Mouse (Mus musculus): ENCODE results near the gene Col5a3. TPM values are rescaled to one million over a fixed set of nuclear protein-coding genes. Genes with fewer than 3 reads are reported as not detected.

Gene Col5a3
- total and polyA plus RNA-seq, 2 experiments: 0.83 to 6.4 TPM

GRCm38 (mm10) chr9:20785055-20785454 is 29.8 kb downstream of the Col5a3 start:
- Histone ChIP-seq H3K79me2 (ENCODE audit: control insufficient read depth, insufficient read depth, low read length) (no peaks in the 10 kb centered on the region), H3K27me3 (ENCODE audit: control insufficient read depth, insufficient read depth, low read length) (no peaks in the 10 kb centered on the region), H3K4me1 (ENCODE audit: control insufficient read depth, insufficient read depth, low read length) (peaks cover 20% of the 10 kb centered on the region), H3K9ac (ENCODE audit: low read depth, low read length) (no peak overlapping the region), H3K36me3 (ENCODE audit: control insufficient read depth, insufficient read depth, low read length) (no peaks in the 10 kb centered on the region; the same call in 1 of the 2 replicates), H3K4me3 (ENCODE audit: insufficient read depth, low read depth, low read length) (no peak overlapping the region), H3K27ac (replicated peaks; ENCODE audit: insufficient read depth, low read depth, low read length) (no peak overlapping the region)
- TF ChIP-seq CTCF (IDR thresholded peaks at IDR 0.05; ENCODE audit: low read depth, low read length): no peak
- no peak for DNase-seq (ENCODE audit: extremely low read depth, low read depth, low spot score)
- 87% methylated on average over 6 of the region's 6 CpGs for whole genome bisulfite sequencing

GRCm38 (mm10) chr9:20781286-20781685 is 33.6 kb downstream of the Col5a3 start:
- no peaks in the 10 kb centered on the region for H3K27me3 ChIP-seq (ENCODE audit: control insufficient read depth, insufficient read depth, low read length)
- peak; percentile 98 for DNase-seq (ENCODE audit: extremely low read depth, low read depth, low spot score)
- no peaks in the 10 kb centered on the region for H3K79me2 ChIP-seq (ENCODE audit: control insufficient read depth, insufficient read depth, low read length)
- H3K9ac ChIP-seq (ENCODE audit: low read depth, low read length): no peak overlapping the region
- no peak overlapping the region for H3K4me3 ChIP-seq (ENCODE audit: insufficient read depth, low read depth, low read length)
- H3K36me3 ChIP-seq (ENCODE audit: control insufficient read depth, insufficient read depth, low read length): no peaks in the 10 kb centered on the region; the same call in 1 of the 2 replicates
- 26% methylated on average over 3 of the region's 3 CpGs for WGBS
- TF ChIP-seq POLR2A (IDR thresholded peaks at IDR 0.05; ENCODE audit: extremely low read depth, insufficient read depth, low read length) (no peak), CTCF (IDR thresholded peaks at IDR 0.05; ENCODE audit: low read depth, low read length) (no peak)
- H3K27ac ChIP-seq (replicated peaks; ENCODE audit: insufficient read depth, low read depth, low read length): peak overlapping the region; percentile 85
- H3K4me1 ChIP-seq (ENCODE audit: control insufficient read depth, insufficient read depth, low read length): peaks cover 17% of the 10 kb centered on the region

- Histone ChIP-seq H3K27ac (replicated peaks; ENCODE audit: insufficient read depth, low read depth, low read length) (no peak overlapping the region), H3K9ac (ENCODE audit: low read depth, low read length) (no peak overlapping the region), H3K27me3 (ENCODE audit: control insufficient read depth, insufficient read depth, low read length) (no peaks in the 10 kb centered on the region), H3K79me2 (ENCODE audit: control insufficient read depth, insufficient read depth, low read length) (no peaks in the 10 kb centered on the region), H3K36me3 (ENCODE audit: control insufficient read depth, insufficient read depth, low read length) (no peaks in the 10 kb centered on the region), H3K4me1 (ENCODE audit: control insufficient read depth, insufficient read depth, low read length) (no peaks in the 10 kb centered on the region), H3K4me3 (ENCODE audit: insufficient read depth, low read depth, low read length) (no peak overlapping the region)
- TF ChIP-seq CTCF (IDR thresholded peaks at IDR 0.05; ENCODE audit: low read depth, low read length) (no peak), POLR2A (IDR thresholded peaks at IDR 0.05; ENCODE audit: extremely low read depth, insufficient read depth, low read length) (no peak)
- DNase-seq (ENCODE audit: extremely low read depth, low read depth, low spot score): no peak
- 77% methylated on average over 2 of the region's 2 CpGs for WGBS
These were observed 49.6 kb downstream of the Col5a3 start for GRCm38 (mm10) chr9:20765274-20765673.

GRCm38 (mm10) chr9:20763099-20763498 is 51.8 kb downstream of the Col5a3 start:
- 94% methylated on average over 1 of the region's 1 CpGs for WGBS
- TF ChIP-seq CTCF (IDR thresholded peaks at IDR 0.05; ENCODE audit: low read depth, low read length): no peak
- TF ChIP-seq POLR2A (IDR thresholded peaks at IDR 0.05; ENCODE audit: extremely low read depth, insufficient read depth, low read length): no peak
- no peak for DNase-seq (ENCODE audit: extremely low read depth, low read depth, low spot score)
- Histone ChIP-seq H3K36me3 (ENCODE audit: control insufficient read depth, insufficient read depth, low read length) (no peaks in the 10 kb centered on the region), H3K4me3 (ENCODE audit: insufficient read depth, low read depth, low read length) (no peak overlapping the region), H3K9ac (ENCODE audit: low read depth, low read length) (no peak overlapping the region), H3K27me3 (ENCODE audit: control insufficient read depth, insufficient read depth, low read length) (no peaks in the 10 kb centered on the region), H3K79me2 (ENCODE audit: control insufficient read depth, insufficient read depth, low read length) (no peaks in the 10 kb centered on the region), H3K27ac (replicated peaks; ENCODE audit: insufficient read depth, low read depth, low read length) (no peak overlapping the region), H3K4me1 (ENCODE audit: control insufficient read depth, insufficient read depth, low read length) (no peaks in the 10 kb centered on the region)

- H3K79me2 ChIP-seq (ENCODE audit: control insufficient read depth, insufficient read depth, low read length): no peaks in the 10 kb centered on the region
- no peaks in the 10 kb centered on the region for H3K27me3 ChIP-seq (ENCODE audit: control insufficient read depth, insufficient read depth, low read length)
These were observed 52.5 kb downstream of the Col5a3 start for GRCm38 (mm10) chr9:20762197-20762961.

GRCm38 (mm10) chr9:20761388-20761787 is 53.5 kb downstream of the Col5a3 start:
- no peak overlapping the region for H3K9ac ChIP-seq (ENCODE audit: low read depth, low read length)
- no peaks in the 10 kb centered on the region for H3K79me2 ChIP-seq (ENCODE audit: control insufficient read depth, insufficient read depth, low read length)
- DNase-seq (ENCODE audit: extremely low read depth, low read depth, low spot score): no peak
- no peaks in the 10 kb centered on the region for H3K27me3 ChIP-seq (ENCODE audit: control insufficient read depth, insufficient read depth, low read length)
- 87% methylated on average over 3 of the region's 3 CpGs for WGBS
- peak overlapping the region; percentile 54 for H3K27ac ChIP-seq (replicated peaks; ENCODE audit: insufficient read depth, low read depth, low read length)
- no peak overlapping the region for H3K4me3 ChIP-seq (ENCODE audit: insufficient read depth, low read depth, low read length)
- no peaks in the 10 kb centered on the region for H3K4me1 ChIP-seq (ENCODE audit: control insufficient read depth, insufficient read depth, low read length)
- no peak for TF ChIP-seq POLR2A (IDR thresholded peaks at IDR 0.05; ENCODE audit: extremely low read depth, insufficient read depth, low read length)
- no peak for TF ChIP-seq CTCF (IDR thresholded peaks at IDR 0.05; ENCODE audit: low read depth, low read length)
- no peaks in the 10 kb centered on the region for H3K36me3 ChIP-seq (ENCODE audit: control insufficient read depth, insufficient read depth, low read length)

More at GRCm38 (mm10) chr9:20762197-20762961, 52.5 kb downstream of the Col5a3 start:
- DNase-seq (ENCODE audit: extremely low read depth, low read depth, low spot score): no peak
- H3K9ac ChIP-seq (ENCODE audit: low read depth, low read length): no peak overlapping the region
- no peak overlapping the region for H3K4me3 ChIP-seq (ENCODE audit: insufficient read depth, low read depth, low read length)
- no peaks in the 10 kb centered on the region for H3K4me1 ChIP-seq (ENCODE audit: control insufficient read depth, insufficient read depth, low read length)
- no peaks in the 10 kb centered on the region for H3K36me3 ChIP-seq (ENCODE audit: control insufficient read depth, insufficient read depth, low read length)
- H3K27ac ChIP-seq (replicated peaks; ENCODE audit: insufficient read depth, low read depth, low read length): no peak overlapping the region
- WGBS: 77% methylated on average over 7 of the region's 7 CpGs
- TF ChIP-seq CTCF (IDR thresholded peaks at IDR 0.05; ENCODE audit: low read depth, low read length) (no peak), POLR2A (IDR thresholded peaks at IDR 0.05; ENCODE audit: extremely low read depth, insufficient read depth, low read length) (no peak)
